Mouse (Mus musculus) C2C12 (cell line): ENCODE measurements around the gene S100pbp.

Source experiments
- CTCF ChIP-seq: IDR thresholded peaks from one replicate; pipeline ENCODE4 v1.5.1; 2011; ENCODE audit not compliant: control insufficient read depth, insufficient read depth, insufficient read length
- MYOD1 ChIP-seq: IDR thresholded peaks from one replicate; pipeline ENCODE4 v1.6.1; 2011; ENCODE audit warnings: low read depth; ENCODE audit not compliant: control insufficient read depth, insufficient read length
- MYOG ChIP-seq: IDR thresholded peaks from one replicate; pipeline ENCODE4 v1.6.1; 2011; ENCODE audit not compliant: control insufficient read depth, insufficient read length; ENCODE audit errors: extremely low read depth

DNA sequence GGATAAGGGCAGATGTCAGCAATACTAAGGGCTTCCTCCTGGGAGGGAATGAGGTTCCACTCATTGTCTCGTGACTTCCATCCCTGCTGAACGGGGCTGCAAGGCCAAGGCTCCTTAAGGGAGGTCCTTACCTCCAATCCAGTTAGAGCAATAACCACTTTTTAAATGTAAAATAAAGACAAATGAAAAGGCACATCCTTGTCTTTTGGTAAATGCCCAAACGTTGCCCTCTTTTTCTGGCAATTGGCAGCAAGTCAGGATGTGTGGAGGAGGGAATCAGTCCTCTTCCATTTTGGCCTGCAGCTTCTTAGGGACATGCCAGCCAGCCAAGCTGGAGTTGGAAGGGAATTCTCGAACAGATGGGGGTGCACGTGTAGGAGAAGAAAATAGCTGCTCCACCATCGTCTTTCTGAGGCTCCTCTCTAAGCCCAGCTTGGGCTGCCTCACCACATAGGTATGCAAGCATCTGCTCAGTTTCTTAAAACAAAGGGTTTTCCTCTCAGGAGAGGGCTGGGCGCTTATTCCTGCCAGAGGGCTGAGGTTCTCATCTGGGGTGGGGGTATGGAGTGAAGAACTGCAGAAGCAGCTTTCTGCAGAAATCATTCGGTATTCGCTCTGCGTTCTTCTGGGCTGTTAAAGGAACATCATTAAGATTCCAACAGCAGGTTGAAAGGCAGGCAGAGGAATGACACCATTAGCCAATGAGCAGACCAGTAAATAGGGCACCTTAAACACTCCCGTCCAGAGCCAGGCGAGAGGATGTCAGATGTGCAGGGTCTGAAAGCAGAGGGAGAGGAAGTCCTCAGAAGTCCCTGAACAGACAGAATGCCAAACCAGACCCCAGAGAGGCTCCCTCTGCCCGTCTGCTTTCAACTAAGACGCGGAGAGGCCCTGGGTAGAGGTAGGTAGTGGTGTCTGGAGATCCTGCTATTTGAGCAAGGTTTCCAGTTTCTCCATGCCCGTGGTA lies 44.8 kb downstream of the S100pbp start:
- no peak for TF ChIP-seq MYOG
- TF ChIP-seq CTCF, result no peak
- TF ChIP-seq MYOD1, result no peak
